Mouse (Mus musculus) C2C12 (cell line): ENCODE measurements around the gene Mettl7a1.

Experiments
- CTCF ChIP-seq: IDR thresholded peaks from one replicate; pipeline ENCODE4 v1.5.1; 2011; ENCODE audit not compliant: control insufficient read depth, insufficient read depth, insufficient read length
- MAX ChIP-seq: IDR thresholded peaks from one replicate; pipeline ENCODE4 v1.6.1; 2011; ENCODE audit warnings: mild to moderate bottlenecking, control low read depth

DNA sequence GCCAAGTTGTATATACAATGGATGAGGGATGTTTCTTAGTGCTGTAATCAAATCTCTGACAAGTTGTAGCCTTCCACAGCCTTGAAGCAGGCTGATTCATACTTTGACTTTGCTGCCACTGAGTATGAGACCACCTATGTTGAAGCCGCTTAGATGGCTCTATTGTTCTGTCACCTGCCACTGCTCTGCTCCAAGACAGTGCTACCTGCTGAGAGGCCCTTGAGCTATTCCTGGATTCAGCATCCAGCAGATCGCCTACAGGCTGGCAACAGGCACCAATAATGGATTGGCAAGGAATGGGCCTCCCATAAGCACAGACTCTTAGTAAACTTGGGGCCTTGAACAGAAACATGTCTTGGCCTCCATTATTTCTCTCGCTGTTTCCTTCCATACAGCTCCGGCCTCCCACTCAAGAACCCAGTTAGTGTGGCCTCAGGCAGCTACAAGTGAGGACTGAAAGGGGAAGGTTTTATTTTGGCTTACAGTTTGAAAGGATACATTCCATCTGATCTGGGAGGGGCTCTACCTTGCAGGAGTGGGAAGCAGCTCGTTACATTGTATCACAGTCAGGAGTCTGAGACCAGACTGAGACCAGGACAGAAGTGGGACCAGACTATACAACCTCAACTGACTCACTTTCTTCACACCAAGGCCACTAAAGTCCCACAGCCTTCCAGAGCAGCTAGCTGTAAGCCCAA, 10.7 kb downstream of the Mettl7a1 start:
- no peak for TF ChIP-seq MAX
- no peak for TF ChIP-seq CTCF
